Mouse (Mus musculus) lung, adult 10 weeks (tissue): Measurements from ENCODE around the gene Sfi1. TPM values are rescaled to one million over a fixed set of nuclear protein-coding genes. Genes with fewer than 3 reads are reported as not detected.

ENCODE experiments used
- polyA plus RNA-seq: library from polyadenylated mRNA; stranded (reverse); fragments of 350-450 nt; fragmentation: Illumina TruSeq; extraction: RNeasy Lipid Tissue Mini Kit (QIAGEN cat#74804); gene quantifications from one replicate; pipeline ENCODE4 v1.2.3, GENCODE M21; 2014; ENCODE audit warnings: low read depth, low replicate concordance; ENCODE audit not compliant: insufficient read depth

The Sfi1 gene
- 7.1 TPM for polyA plus RNA-seq

GRCm38 (mm10) chr11:3193363-3193762 lies at the start of gene Sfi1:
Gene Sfi1, minus strand, starts transcription at chr11:3193463.

GRCm38 (mm10) chr11:3202231-3202701 lies 9.0 kb upstream of the Sfi1 start, which contains the start of gene Eif4enif1:
Gene Eif4enif1, plus strand, starts transcription at chr11:3202392.

Other genes starting within 250 kb of the Sfi1 start
- 19.7 TPM for gene Eif4enif1, start 8.9 kb upstream of the Sfi1 start, polyA plus RNA-seq
- 72.2 TPM for gene Drg1, start 73.0 kb upstream of the Sfi1 start, polyA plus RNA-seq
- 17.5 TPM for gene Patz1, start 95.4 kb upstream of the Sfi1 start, polyA plus RNA-seq
- gene Pik3ip1, start 136.9 kb upstream of the Sfi1 start, polyA plus RNA-seq: 14.1 TPM
- 28.3 TPM for gene Limk2, start 215.7 kb upstream of the Sfi1 start, polyA plus RNA-seq